7 mouse cellular contexts compared by ENCODE assay signal in genomic region chr3:97939626-97940510, GRCm38 (mm10). TPM values are rescaled to one million over a fixed set of nuclear protein-coding genes. Genes with fewer than 3 reads are reported as not detected.
DNase-seq lines count a peak whose midpoint lies in the region; ATAC-seq lines count a peak whose summit lies in the region.

No protein-coding gene starts in this region.

- no peaks in the 10 kb centered on the region for H3K36me3 ChIP-seq in hindbrain, embryonic 11.5 days (ENCODE audit: control insufficient read depth, insufficient read depth, low read length)
- no peaks in the 10 kb centered on the region for H3K36me3 ChIP-seq in liver, embryonic 12.5 days

- no peak overlapping the region for H3K4me3 ChIP-seq in hindbrain, embryonic 11.5 days (ENCODE audit: low read depth, low read length)
- H3K4me3 ChIP-seq in liver, embryonic 12.5 days, result no peak overlapping the region

- DNase-seq in retina, embryonic 14.5 days (ENCODE audit: low spot score), result peak; percentile 29
- no peak for DNase-seq in retina, postnatal 1 day
- DNase-seq in hindbrain, embryonic 11.5 days (ENCODE audit: low spot score), result peak; percentile 45
- DNase-seq in frontal cortex, postnatal 25 days (ENCODE audit: low spot score in 2 of 2), result no peak
- no peak for DNase-seq in gastrocnemius, postnatal 14 days

- no peak overlapping the region for H3K4me2 ChIP-seq in hindbrain, embryonic 11.5 days (replicated peaks; ENCODE audit: low read depth, low read length)
- peak overlapping the region; percentile 17; the same call in 1 of the 2 replicates for H3K4me2 ChIP-seq in liver, embryonic 12.5 days

- ATAC-seq in hindbrain, embryonic 11.5 days (ENCODE audit: low FRiP score), result peak; percentile 36; the same call in 1 of the 2 replicates
- no peak for ATAC-seq in liver, embryonic 12.5 days
- no peak for ATAC-seq in megakaryocyte-erythroid progenitor cell, adult 5-6 weeks (replicated peaks; ENCODE audit: low FRiP score, low TSS enrichment, poor library complexity, severe bottlenecking)

- H3K4me1 ChIP-seq in hindbrain, embryonic 11.5 days (replicated peaks; ENCODE audit: control insufficient read depth, insufficient read depth, low read length), result peaks cover 18% of the 10 kb centered on the region
- H3K4me1 ChIP-seq in liver, embryonic 12.5 days, result peaks cover 69% of the 10 kb centered on the region

- no peaks in the 10 kb centered on the region for H3K9me3 ChIP-seq in hindbrain, embryonic 11.5 days (ENCODE audit: control insufficient read depth, low read length)
- H3K9me3 ChIP-seq in liver, embryonic 12.5 days (replicated peaks), result no peaks in the 10 kb centered on the region

- WGBS in hindbrain, embryonic 11.5 days, result 3% methylated on average over 10 of the region's 10 CpGs
- WGBS in liver, embryonic 12.5 days (ENCODE audit: insufficient replicate concordance), result 29% methylated on average over 10 of the region's 10 CpGs

- H3K27me3 ChIP-seq in hindbrain, embryonic 11.5 days (ENCODE audit: control insufficient read depth, insufficient read depth, low read length), result no peaks in the 10 kb centered on the region
- H3K27me3 ChIP-seq in liver, embryonic 12.5 days (replicated peaks), result no peaks in the 10 kb centered on the region

- no peak overlapping the region for H3K9ac ChIP-seq in hindbrain, embryonic 11.5 days (ENCODE audit: low read depth, low read length)
- no peak overlapping the region for H3K9ac ChIP-seq in liver, embryonic 12.5 days

- H3K27ac ChIP-seq in hindbrain, embryonic 11.5 days (ENCODE audit: low read depth, low read length), result peak overlapping the region; percentile 47
- peak overlapping the region; percentile 71 for H3K27ac ChIP-seq in liver, embryonic 12.5 days

- intact Hi-C loops in gastrocnemius, postnatal 14 days (cut with DNase I; ENCODE audit: low total_unique reads), result no loop called here

RNA-seq across cellular contexts. Expression of gene Sec22b, which starts 38.9 kb away (rescaled TPM):
- 134 and 135 TPM in 2 replicates for polyA plus RNA-seq in hindbrain, embryonic 11.5 days (2014; fragmentation: Nextera tagmentation; extraction: Ambion mirVana)
- 67.1 and 69.2 TPM in 2 replicates for polyA plus RNA-seq in liver, embryonic 12.5 days (2016; fragmentation: Nextera tagmentation; extraction: Ambion mirVana)
- total RNA-seq in megakaryocyte-erythroid progenitor cell, adult 5-6 weeks (2014; fragmentation: Nextera tagmentation), result 38.9 and 51.7 TPM in 2 replicates
- total RNA-seq in megakaryocyte-erythroid progenitor cell, adult 5-6 weeks (2017), result 35.0 and 41.5 TPM in 2 replicates
- total RNA-seq in gastrocnemius, postnatal 14 days (2021), result 10 to 100 TPM; 30.6 to 31.4 TPM

RNA-seq across cellular contexts. Expression of gene Pde4dip, which starts 51.4 kb away (rescaled TPM):
- 27.5 and 35.5 TPM in 2 replicates for polyA plus RNA-seq in hindbrain, embryonic 11.5 days (2014; fragmentation: Nextera tagmentation; extraction: Ambion mirVana)
- 8.9 and 9.9 TPM in 2 replicates for polyA plus RNA-seq in liver, embryonic 12.5 days (2016; fragmentation: Nextera tagmentation; extraction: Ambion mirVana)
- 0.96 and 1.5 TPM in 2 replicates for total RNA-seq in megakaryocyte-erythroid progenitor cell, adult 5-6 weeks (2014; fragmentation: Nextera tagmentation)
- 1.2 and 3.4 TPM in 2 replicates for total RNA-seq in megakaryocyte-erythroid progenitor cell, adult 5-6 weeks (2017)
- total RNA-seq in gastrocnemius, postnatal 14 days (2021), result 1,000 to 10,000 TPM; 1,779 to 1,961 TPM

Comparison
In these comparisons a context has a peak if more than half of its experiments do, and no peak if none do; other contexts are left out.
1. DNase-seq: peak in retina, embryonic 14.5 days (single experiment) and hindbrain, embryonic 11.5 days (single experiment); none in retina, postnatal 1 day (single experiment), frontal cortex, postnatal 25 days (0 of 2) and gastrocnemius, postnatal 14 days (single experiment).
2. RNA of gene Pde4dip, which starts 51.4 kb away (total RNA-seq): 1,779 to 1,961 TPM in gastrocnemius, postnatal 14 days; 0.96 to 3.4 TPM in megakaryocyte-erythroid progenitor cell, adult 5-6 weeks; every median in the first group is over 100 times any median in the second.